Mouse (Mus musculus): ENCODE data around the gene Gm29276.
"Not testable (repeated sequence)": the region's sequence is repeated elsewhere in the genome, so short reads cannot be mapped to it uniquely, and the experiment has no call there.

Gm29276 gene

DNA sequence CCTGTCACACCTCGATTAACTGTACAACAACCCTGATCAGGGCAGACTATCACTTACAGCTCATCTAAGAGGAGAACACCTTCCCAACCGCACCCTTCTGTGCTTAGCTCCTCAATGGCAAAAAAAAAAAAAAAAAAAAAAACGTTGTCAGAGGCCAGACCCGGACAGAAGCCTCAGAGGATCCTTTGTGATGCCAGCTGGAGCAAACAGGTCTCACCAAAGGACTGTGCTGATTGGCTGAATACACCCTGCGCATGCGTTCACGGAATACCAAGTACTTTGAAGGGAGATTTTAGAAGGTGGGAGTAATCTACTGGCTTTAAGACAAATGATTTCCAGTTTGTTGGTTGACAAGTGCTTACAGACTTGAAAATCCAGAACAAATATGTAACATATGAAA lies at the start of gene Gm29276:
TSS of gene Gm29276 (minus strand) at position 101 of the 400 bp plus-strand sequence.
- CTCF ChIA-PET: not testable (repeated sequence)
